Mouse (Mus musculus) spleen, postnatal 14 days (tissue): ENCODE measurements around the gene Fam189a2.

Experiments
- DNase-seq, 2 experiments: peaks; one replicate each; pipeline ENCODE4 v3.0.0; 2021 to 2022; ENCODE audit warnings: low spot score in 2 of 2

Gene Fam189a2

DNA sequence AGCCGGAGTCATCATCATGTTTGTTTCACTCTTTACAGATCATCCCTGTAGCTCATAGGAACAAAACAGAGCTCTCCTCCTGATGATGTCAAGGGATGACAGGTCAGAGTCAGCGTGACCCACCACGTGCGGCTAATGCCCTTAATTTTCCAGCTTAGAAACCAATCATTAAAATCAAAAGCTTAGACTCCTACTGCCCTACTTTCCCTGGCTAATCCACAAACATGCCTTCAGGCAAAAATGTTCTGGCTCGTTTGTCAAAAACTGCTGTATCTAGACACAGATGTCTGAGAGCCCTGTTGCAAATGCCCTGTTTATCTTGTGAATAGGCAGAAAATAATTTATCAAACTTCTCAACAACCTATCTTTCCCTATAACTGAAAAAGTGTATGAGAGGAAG lies 4.9 kb downstream of the Fam189a2 start:
- DNase-seq: no peak

DNA sequence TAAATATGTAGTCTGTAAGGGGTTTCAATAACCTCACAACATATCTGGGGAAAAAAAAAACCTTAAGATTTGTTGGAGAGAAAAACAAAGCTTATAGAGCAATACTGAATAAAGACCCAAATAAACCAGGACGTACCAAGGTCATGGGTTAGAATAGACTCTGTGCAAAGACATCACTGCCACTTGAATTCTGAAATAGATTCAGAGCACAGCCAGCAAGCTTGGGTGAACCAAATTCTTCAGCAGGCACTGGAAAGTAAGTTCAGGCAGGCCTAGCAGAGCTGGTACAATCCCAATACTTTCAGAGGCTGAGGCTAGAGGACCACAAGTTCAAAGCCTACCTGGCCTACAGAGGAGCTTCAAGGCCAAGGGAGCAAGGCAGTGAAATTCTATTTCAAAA lies 6.2 kb downstream of the Fam189a2 start:
- DNase-seq: no peak

DNA sequence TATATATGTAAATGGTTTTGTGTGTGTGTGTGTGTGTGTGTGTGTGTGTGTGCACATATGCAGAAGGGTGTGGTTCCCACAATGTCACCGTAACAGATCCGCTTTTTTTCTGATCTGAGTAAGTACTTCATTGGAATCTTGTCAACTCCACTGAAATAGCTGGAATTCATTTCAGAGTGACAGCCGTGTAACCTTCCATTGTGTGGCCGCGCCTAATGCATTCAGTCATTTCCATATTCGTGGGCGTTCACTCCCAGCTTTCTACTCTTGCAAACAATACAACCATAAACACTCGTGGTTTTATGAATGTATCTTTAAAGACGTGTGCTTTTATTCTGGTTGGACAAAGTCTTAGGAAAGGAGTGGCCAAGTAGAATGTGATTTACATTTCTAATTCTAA lies 6.7 kb downstream of the Fam189a2 start:
- no peak for DNase-seq

DNA sequence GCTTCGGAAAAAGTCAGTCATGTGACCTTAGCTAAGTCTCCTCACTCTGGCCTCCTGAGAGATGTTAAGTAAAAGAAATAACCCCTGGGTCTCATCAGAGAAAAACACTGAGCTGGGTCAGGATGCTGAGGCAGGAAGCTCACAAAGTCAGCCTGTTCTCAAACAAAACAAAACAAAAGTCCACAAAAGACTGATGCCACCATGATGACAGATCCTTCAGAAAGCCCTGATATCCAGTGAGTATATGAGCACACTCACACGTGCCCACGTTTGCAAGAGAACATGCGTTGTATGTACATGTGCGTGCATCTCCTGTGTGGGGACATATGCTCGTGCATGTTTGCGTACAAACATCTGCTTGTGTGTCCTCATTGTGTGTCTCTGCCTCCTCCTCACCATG lies 7.5 kb downstream of the Fam189a2 start:
- DNase-seq: no peak

DNA sequence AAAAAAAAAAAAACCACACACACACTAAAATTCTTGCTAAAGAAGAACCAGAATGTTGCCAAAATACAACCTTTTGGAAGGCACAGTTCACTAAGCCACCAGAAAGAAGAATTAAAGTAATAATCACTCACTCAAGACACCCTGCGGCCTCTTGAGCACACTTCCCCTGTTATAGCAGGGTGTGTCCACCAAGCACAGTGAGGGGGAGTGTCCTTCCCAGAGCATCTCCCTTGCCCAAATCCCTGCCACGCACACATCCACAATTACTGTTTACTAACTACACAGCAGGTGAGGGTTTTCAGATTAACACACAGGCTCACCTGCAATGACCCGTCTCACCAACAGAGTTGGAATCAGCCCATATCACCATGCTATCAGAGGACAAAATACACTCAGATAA lies 8.0 kb downstream of the Fam189a2 start:
- DNase-seq: no peak

DNA sequence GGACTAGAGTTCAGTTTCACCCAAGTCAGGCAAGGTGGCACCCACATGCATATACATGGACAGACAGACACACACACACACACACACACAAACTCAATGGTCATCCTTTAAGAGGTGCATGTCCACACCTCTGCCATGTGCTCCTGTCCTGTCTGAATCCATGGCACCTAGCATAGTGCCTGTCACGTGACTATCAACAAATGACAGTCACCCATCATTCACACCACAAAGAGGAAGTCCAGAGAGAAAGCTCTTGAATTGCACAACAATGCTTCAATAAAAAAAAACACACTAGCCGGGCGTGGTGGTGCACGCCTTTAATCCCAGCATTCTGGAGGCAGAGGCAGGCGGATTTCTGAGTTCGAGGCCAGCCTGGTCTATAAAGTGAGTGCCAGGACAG lies 8.5 kb downstream of the Fam189a2 start:
- no peak for DNase-seq

DNA sequence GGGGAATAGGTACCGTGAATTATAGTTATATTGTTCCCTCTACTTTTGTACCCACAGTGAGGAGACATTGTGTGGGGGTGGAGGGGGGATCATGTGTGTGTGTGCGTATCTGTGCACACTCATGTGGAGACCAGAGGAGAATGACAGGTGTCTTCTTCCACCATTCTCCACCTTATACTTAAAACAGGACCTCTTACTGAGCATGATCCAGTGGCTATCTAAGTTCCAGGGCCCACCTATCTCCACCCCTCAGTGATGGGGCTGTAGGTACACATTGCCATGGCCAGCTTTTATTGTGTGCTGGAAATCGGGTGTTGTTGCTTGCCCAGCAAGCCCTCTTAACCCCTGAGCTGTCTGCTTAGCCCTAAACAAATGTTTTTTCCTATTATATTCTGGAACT lies 10.1 kb downstream of the Fam189a2 start:
- no peak for DNase-seq

DNA sequence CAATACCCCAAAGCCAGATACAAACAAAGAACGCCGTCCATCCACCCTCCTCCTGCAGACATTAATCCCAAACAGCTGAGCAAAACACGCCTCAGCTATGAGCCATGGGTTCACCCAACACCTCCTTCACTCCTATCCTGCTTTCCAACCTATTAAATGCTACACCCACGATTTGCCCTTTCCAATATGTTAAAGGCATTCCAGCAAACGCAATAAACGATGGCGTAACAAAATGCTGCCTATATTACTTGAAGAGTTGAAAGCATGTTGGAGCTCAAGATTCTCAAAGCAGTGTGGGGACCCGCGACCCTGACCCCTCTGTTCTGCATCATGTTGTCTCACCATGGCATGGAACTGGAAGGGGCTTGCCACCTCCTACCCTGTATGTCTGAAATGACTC lies 11.2 kb downstream of the Fam189a2 start:
- DNase-seq: no peak

DNA sequence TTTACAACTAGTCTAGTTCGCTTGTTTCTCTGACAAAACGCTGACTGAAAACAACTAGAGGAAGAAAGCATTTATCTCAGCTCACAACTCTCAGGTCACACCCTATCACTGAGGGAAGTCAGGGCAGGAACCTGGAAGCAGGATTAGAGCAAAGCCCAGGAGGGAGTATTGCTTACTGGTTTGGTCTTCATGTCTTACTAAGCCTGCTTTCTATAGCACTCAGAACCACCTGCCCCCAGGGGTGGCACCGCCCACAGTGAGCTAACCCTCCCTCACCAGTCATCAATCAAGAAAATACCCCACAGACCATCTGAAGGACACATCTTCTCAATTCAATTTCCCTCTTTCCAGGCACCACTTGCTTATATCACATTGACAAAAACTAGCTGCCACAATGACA lies 12.4 kb downstream of the Fam189a2 start:
- DNase-seq: no peak

DNA sequence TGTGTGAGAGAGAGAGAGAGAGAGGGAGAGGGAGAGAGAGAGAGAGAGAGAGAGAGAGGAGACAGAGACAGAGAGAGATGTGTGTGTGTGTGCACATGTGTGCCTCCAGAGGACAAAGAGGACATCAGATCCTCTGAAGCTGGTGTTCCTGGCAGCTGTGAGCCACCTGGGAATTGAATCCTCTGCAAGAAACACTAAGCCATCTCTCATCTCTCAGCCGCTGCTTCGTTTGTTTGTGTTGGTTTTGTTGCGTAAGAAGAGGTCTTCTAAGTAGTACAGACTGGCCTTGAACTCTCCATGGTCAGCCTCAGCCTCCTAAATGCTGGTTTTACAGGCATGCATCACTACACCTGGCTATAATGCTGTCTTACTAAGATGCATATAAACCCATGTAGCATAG lies 12.9 kb downstream of the Fam189a2 start:
- DNase-seq: no peak

DNA sequence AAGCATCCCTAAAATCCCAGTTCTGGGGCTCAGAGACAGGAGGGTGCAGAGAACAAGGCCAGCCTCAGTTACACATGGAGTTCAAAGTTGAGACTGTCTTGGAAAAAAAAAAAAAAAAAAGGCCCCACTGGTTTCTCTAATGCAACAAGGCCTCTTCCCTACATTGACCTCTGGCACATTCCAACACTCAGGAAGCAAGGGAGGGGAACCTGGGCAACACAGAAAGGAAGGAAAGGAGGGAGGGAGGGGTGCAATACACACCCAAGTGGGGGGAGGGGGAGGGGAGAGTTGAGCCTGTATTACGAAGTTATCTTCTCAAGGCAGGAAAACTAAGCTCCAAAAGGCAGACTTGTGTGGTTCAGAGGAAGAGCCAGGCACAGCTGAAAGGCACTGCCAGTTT lies 13.4 kb downstream of the Fam189a2 start:
- DNase-seq: no peak

DNA sequence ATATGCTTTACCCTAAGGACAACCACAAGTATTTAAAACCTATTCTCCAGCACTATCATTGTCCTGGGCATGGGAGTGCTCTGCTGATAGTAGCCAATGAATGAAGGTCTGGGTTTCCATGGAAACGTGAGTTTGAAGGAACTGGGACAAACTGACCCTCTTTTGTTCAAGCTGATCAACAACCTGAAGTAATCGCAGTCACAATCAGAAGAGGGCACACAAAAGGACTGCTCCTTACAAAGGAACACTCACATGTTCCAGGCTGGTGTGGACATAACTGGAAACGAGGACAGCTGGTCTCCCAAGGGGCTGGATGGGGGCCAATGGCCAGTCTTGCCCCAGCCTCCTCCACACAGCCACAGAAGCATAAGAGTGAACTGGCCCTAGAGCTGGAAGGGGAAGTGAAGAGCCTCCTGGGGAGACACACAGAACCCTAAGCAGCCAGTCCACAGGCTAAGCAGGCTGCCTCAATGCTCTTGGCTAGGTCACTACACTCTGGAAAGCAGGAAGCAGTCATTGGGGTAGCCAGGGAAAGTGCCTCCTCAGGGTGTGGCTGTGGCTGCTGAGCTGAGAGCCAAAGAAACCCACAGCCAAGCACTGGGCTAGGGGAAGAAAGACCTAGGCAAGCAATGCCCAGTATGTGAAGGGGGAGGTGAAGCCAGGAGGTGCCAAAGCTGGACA lies 14.0 kb downstream of the Fam189a2 start:
- DNase-seq: no peak

DNA sequence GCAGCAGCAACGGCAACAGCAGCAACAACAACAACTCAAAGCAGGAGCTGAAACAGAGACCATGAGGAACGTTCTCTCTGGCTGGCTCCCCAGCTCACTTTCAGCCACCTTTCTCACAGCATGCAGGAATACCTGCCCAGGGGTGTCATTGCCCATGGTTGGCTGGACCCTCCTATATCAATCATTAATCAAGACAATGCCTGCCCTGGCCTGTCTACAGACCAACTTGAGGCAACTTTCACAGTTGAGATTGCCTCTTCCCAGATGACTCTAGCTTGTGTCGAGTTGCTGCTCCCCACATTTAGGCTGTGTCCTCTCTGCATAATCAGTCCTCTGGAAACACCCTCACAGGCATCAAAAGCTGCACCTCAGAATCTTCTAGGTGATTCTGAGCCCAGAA lies 17.6 kb downstream of the Fam189a2 start:
- DNase-seq: no peak

DNA sequence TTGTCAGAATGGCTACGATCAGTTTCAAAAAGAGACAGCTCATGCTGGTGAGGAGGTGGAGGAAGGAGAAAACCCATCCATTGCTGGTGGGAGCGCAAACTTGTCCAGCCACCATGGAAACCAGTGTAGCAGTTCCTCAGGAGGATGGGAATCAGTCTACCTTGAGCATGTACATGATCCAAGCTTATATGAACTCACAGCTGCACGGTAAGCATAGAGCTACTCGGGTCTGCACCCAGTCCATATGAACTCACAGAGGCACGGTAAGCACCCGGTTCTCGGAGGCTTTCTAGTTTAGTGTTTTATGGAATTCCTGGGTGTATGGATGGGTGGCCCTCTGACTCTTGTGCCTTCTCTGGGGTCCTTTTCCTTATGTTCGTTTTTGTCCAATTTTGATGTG lies 18.3 kb downstream of the Fam189a2 start:
- DNase-seq: no peak

DNA sequence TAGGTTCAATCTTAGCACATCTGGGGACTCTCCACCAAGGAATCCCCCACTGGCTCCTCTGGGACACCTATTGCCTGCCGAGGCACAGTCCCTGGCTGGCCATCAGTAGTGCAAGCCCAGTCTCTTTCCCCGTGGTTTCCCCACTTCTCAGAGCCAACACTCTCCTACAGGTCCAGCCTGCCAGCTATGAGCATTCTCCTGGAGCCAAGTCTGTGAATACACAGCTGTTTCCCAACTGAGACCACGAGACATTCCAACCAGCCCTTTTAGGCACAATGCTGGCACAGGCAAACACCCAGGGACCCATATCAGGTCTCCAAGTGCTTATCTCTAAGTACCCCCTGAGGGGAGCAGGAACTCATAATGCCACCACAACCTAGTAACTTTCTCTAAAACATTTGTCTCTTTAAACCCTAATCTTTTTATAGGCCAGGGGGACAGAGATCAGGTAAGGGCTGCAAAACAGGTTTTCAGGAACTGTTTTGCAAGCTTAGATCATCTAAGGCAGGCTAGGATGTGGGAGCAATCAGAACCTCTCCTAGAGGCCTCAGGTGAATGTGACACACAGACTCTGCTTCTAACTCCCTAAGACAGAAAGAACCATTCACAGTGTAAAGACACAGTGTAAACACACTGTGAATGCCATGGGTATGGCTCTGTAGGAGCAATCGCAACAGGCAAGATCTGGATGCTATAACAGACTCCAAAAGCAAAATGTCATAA lies 23.0 kb downstream of the Fam189a2 start:
- DNase-seq: no peak

DNA sequence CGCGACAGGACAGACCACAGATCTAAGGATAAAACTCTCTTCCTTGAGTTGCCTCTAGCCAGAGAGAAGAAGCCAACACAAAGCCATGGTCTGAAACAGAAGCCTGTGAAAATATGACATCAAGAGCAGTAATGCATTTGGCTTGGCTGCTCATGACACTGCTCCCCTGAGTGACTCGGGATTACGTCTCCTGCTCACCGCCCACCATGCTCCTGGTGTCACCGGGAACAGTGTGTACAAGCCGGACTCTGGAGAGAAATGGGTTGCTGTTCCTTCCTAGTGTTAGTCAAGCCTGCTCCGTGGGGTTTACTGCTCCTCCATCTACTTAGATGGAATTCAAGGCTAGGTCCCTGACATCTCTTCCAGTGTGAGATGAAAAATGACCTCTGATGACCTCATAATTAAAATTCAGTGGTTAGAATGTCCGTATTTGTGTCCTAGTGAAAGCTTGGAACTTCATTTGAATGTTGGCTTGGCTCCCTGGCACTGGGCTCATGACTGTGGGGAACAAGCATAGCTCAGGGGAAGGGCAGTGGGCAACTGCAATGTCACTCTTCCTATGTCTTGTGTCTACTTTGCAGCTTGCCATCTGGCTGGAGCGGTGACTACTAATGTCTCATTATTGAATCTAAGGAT lies 23.7 kb downstream of the Fam189a2 start:
- DNase-seq: no peak

DNA sequence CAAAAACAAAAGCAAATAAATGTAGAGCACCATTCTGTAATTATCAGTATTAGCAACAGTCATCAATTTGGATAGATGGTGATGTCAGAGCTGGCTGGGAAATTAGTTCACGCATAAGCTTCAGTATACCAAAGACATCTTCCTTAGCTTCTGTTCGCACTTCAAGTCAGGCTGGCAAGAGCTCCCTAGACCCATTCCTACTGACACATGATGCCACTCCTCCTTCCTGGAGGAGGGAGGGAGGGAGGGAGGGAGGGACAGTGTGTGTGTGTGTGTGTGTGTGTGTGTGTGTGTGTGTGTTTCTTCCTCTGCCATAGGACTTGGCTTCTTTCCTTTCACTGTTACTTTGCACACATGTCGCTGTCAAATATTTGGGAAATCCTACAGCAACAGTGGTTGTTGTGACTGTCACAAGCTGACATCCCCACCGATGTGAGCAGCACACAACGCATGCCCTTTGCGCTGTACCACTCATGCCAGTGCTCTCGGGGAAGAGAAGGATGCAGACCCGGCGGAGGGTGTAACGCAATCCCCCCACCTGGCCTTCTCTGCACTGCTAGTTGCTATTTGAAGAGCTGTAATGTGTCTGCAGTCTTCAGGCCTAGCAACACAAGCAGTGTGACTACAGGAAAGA lies 34.9 kb downstream of the Fam189a2 start:
- no peak for DNase-seq

DNA sequence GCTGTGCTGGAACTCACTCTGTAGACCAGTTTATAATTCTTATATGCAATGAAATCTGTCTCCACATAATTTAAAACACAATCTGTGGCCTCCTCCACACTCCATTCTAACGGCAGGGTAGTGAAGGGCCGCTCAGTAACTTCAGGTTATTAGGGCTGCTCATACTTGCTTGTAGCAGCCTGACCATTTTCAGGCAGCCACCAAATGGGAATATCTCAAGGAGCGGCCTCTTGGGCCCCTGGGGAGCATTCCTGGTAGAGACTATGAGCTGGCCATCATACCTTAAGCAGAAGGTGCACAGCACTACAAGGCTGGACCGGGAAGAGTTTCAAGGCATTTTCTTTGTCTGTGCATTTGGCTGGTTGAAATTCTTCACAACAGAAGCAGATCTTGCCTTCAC lies 42.7 kb downstream of the Fam189a2 start:
- DNase-seq: no peak

DNA sequence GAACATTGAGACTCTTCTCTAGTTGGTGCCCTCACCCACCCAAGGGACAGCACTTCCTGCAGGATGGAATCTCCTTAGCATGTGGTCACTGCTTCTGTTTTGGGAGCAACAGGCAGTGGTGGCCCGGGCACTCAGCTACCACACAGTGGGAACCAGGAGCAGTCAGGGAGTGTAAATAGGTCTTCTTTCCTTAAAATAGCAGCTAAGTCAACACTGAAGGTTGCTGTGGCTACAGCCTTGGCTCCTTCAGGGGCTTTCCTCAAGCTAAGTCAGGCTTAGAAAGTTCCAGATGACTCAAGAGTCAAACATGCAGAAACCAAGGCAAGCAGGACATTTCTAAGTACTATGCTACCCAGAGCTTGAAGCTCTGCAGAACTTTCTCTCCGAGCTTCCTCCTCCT lies 43.5 kb downstream of the Fam189a2 start:
- DNase-seq: no peak

DNA sequence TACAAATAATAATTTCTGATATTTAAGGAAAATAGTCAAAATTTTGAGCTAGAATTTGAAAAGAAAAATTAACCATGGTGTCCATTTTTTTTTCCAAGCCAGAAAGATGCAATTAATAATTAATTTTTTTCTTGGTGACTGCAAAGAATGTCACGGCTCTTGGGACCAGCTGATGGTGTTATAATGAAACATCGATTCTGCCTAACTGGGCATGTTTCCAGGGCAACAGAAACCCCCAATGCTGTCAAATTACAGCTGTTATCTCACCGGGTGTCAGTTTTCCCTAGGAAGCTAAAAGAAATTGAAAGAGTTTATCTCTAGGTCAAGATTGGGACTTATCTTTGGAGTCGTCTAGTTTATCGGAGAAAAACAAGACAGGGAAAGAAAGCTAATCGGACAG lies 46.6 kb downstream of the Fam189a2 start:
- DNase-seq: no peak

DNA sequence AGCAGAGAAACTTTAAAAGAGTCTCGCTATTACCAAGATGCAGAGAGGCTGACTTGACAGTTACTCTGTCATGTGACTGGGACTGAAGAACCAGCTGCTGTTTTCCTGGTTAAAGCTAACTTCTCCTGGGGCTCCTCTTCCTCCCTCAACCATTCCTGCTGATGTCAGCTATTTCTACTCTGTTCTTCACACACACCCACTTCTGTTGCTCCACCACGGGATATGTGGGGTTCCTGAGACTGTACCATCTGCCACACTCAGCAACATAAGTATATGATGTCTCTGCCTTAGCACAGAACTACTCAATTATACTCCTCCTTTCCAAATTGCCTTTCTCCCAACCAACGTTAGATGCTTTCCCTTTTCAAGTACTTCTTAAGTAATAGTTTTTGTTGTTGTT lies 50.2 kb downstream of the Fam189a2 start:
- DNase-seq: no peak

DNA sequence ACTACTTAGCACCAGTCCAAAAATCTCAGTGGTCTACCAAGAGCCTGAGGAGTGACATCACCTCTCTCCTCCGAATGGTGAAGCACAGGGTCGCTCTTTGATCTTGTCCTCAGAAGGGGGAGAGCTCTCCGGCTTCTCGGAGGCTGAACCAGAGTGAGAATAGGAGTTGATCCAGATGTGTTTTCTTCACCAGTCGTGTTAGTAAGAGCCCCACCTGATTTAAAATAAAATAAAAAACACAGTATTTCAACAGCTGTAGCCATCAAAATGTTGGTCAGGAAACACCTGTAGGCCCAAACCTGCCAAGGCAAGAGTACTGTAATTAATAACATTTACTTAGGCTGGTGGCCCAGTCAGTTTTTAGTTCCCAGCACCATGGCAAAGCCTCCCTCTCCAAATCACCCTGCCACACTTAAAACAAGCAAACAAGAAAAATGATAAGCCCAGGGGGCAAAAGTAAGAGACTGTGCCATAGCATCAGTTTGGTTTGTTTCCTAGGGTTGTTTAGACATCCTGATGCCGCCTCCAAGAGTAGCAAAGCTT lies 52.8 kb downstream of the Fam189a2 start:
- no peak for DNase-seq
